Mouse (Mus musculus) lung, embryonic 14.5 days (tissue): ENCODE data around the gene Klhdc4. TPM values are rescaled to one million over a fixed set of nuclear protein-coding genes. Genes with fewer than 3 reads are reported as not detected.

Experiments used
- ATAC-seq: fragments of 200-750 bp; cut with Nextera tagmentation; 2 replicates; pipeline ENCODE4 v1.8.0; 2017; ENCODE audit warnings: mild to moderate bottlenecking, moderate TSS enrichment, moderate library complexity; ENCODE audit not compliant: insufficient read depth
- DNase-seq: peaks from one replicate; pipeline ENCODE4 v3.0.0-alpha.2; 2015
- H3K27ac ChIP-seq: fragments of 300-500 bp; sonication (generic); 2 replicates; pipeline ENCODE4 v1.5.1; 2014; ENCODE audit warnings: low read depth, mild to moderate bottlenecking, moderate library complexity
- H3K27me3 ChIP-seq: fragments of 300-500 bp; sonication (generic); 2 replicates; pipeline ENCODE4 v1.6.1; 2014; ENCODE audit warnings: low read length, control low read depth; ENCODE audit not compliant: insufficient read depth
- H3K36me3 ChIP-seq: fragments of 300-500 bp; sonication (generic); 2 replicates; pipeline ENCODE4 v1.6.1; 2014; ENCODE audit warnings: control low read depth; ENCODE audit not compliant: insufficient read depth
- H3K4me1 ChIP-seq: fragments of 300-500 bp; sonication (generic); 2 replicates; pipeline ENCODE4 v1.6.1; 2014; ENCODE audit warnings: antibody characterized with exemption, control low read depth; ENCODE audit not compliant: insufficient read depth
- H3K4me2 ChIP-seq: fragments of 300-500 bp; sonication (generic); 2 replicates; pipeline ENCODE4 v1.6.1; 2014; ENCODE audit warnings: mild to moderate bottlenecking
- H3K4me3 ChIP-seq: fragments of 300-500 bp; sonication (generic); 2 replicates; pipeline ENCODE4 v1.5.1; 2014; ENCODE audit warnings: low read depth, low read length
- H3K9ac ChIP-seq: fragments of 300-500 bp; sonication (generic); 2 replicates; pipeline ENCODE4 v1.6.1; 2014
- H3K9me3 ChIP-seq: fragments of 300-500 bp; sonication (generic); 2 replicates; pipeline ENCODE4 v1.6.1; 2016; ENCODE audit warnings: low read depth, low read length, control low read depth
- CTCF ChIP-seq: IDR thresholded peaks from 2 replicates; pipeline ENCODE4 v1.5.1; 2016; ENCODE audit warnings: antibody characterized with exemption, low read depth
- WGBS: fragments of 180-500 bp; shearing (Covaris S2); extraction: QIAGEN DNeasy Blood & Tissue Kit; methylation state at CpG from one replicate; pipeline ENCODE4 v1.1.7; 2014; 5-methylcytosine and 5-hydroxymethylcytosine counted together
- polyA plus RNA-seq: library from polyadenylated mRNA; unstranded; fragments of >200 nt; fragmentation: Nextera tagmentation; extraction: Ambion mirVana; gene quantifications from 2 replicates; pipeline ENCODE4 v1.2.1, GENCODE M21; 2014

Klhdc4 gene
- polyA plus RNA-seq, 1 experiment from 2014 or later: 47.7 TPM

DNA sequence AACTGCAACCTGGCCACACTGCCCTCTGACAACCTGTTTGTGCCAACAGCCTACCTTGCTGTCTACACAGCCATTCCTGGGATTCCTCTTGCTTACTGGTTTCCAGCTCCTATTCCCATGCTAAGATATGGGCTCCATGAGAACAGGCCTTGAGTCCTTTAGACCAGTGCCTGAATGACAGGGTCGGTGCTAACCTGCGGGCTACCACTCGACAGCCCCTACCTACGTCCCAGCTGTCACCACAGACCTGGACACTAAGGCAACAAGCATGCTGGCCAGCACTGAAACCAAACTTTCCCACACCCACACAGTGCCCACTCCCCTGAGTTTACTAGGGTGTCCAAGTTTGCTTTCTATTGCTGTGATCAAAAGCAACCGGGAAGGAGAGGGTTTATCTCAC, 1.6 kb downstream of the Klhdc4 start:
- no peak for TF ChIP-seq CTCF
- H3K9ac ChIP-seq: no peak overlapping the region
- DNase-seq (no peak), ATAC-seq (no peak)
- WGBS: 95% methylated on average over 5 of the region's 5 CpGs
- H3K4me1 ChIP-seq: peaks cover 3% of the 10 kb centered on the region; the same call in 1 of the 2 replicates
- no peaks in the 10 kb centered on the region for H3K27me3 ChIP-seq
- peak overlapping the region; percentile 89; the same call in 1 of the 2 replicates for H3K4me3 ChIP-seq
- no peak overlapping the region for H3K27ac ChIP-seq
- H3K9me3 ChIP-seq: no peaks in the 10 kb centered on the region
- no peaks in the 10 kb centered on the region for H3K36me3 ChIP-seq
- H3K4me2 ChIP-seq: peak overlapping the region; percentile 95

DNA sequence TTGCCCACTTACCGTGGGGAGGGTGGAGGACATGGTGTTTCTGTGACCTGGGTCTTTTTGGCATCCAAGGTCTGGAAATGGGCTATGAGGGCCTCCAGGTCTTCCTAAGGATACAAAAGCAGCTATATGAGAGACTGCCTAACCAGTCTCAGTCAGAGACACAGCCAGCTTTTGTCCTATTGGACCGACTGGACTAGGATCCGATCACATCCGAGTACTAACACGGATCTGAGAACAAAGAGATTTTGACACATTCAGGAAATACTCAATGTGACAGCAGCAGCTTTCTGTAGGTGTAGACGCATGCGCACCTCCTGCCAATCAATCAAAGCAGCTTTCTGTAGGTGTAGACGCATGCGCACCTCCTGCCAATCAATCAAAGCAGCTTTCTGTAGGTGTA, 7.6 kb downstream of the Klhdc4 start:
- H3K4me2 ChIP-seq: no peak overlapping the region
- no peak overlapping the region for H3K27ac ChIP-seq
- H3K4me1 ChIP-seq: no peaks in the 10 kb centered on the region
- TF ChIP-seq CTCF: no peak
- peaks cover 24% of the 10 kb centered on the region; the same call in 1 of the 2 replicates for H3K36me3 ChIP-seq
- no peaks in the 10 kb centered on the region for H3K9me3 ChIP-seq
- DNase-seq (peak; percentile 26), ATAC-seq (no peak)
- no peak overlapping the region for H3K9ac ChIP-seq
- H3K27me3 ChIP-seq: no peaks in the 10 kb centered on the region
- H3K4me3 ChIP-seq: no peak overlapping the region
- WGBS: 87% methylated on average over 9 of the region's 9 CpGs

- no peak for TF ChIP-seq CTCF
- Histone ChIP-seq H3K9me3 (no peaks in the 10 kb centered on the region), H3K27me3 (no peaks in the 10 kb centered on the region), H3K4me3 (no peak overlapping the region), H3K4me2 (no peak overlapping the region), H3K9ac (no peak overlapping the region), H3K36me3 (peaks cover 24% of the 10 kb centered on the region; the same call in 1 of the 2 replicates), H3K4me1 (no peaks in the 10 kb centered on the region), H3K27ac (no peak overlapping the region)
- DNase-seq: no peak
- 87% methylated on average over 11 of the region's 11 CpGs for WGBS
- ATAC-seq: no peak
These were observed 8.0 kb downstream of the Klhdc4 start for GRCm38 (mm10) chr8:121821320-121821719.

DNA sequence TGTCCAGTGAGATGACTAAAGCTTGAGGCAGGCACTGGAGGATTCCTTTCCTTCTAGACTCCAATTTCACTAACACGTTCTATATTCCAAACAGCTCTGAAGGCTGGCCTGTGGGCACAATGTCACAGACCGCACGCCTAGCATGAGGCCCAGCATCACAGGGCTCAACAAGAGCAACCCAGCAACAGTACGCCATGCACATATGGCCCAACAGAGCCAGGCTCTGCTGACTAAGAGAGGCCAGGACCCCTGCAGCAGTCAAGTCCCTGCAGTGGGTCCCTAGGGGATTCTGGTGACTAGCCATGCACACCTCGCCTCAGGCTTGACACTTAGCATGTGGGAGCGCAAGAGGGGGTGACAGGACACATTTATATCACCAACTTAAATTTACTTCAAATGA, 8.5 kb downstream of the Klhdc4 start:
- WGBS: 84% methylated on average over 6 of the region's 6 CpGs
- Histone ChIP-seq H3K4me3 (no peak overlapping the region), H3K9me3 (no peaks in the 10 kb centered on the region), H3K4me1 (no peaks in the 10 kb centered on the region), H3K27ac (no peak overlapping the region), H3K36me3 (peaks cover 24% of the 10 kb centered on the region; the same call in 1 of the 2 replicates), H3K4me2 (no peak overlapping the region), H3K9ac (no peak overlapping the region), H3K27me3 (no peaks in the 10 kb centered on the region)
- ATAC-seq (no peak), DNase-seq (no peak)
- no peak for TF ChIP-seq CTCF

GRCm38 (mm10) chr8:121818226-121818625, 11.1 kb downstream of the Klhdc4 start:
- no peak for ATAC-seq
- H3K27ac ChIP-seq: no peak overlapping the region
- H3K9ac ChIP-seq: no peak overlapping the region
- DNase-seq: no peak
- no peaks in the 10 kb centered on the region for H3K9me3 ChIP-seq
- WGBS: 68% methylated on average over 7 of the region's 7 CpGs
- no peaks in the 10 kb centered on the region for H3K27me3 ChIP-seq
- no peak overlapping the region for H3K4me2 ChIP-seq
- H3K4me1 ChIP-seq: no peaks in the 10 kb centered on the region
- TF ChIP-seq CTCF: no peak
- peaks cover 34% of the 10 kb centered on the region; the same call in 1 of the 2 replicates for H3K36me3 ChIP-seq
- no peak overlapping the region for H3K4me3 ChIP-seq

- Histone ChIP-seq H3K9ac (no peak overlapping the region), H3K4me1 (no peaks in the 10 kb centered on the region), H3K36me3 (peaks cover 30% of the 10 kb centered on the region), H3K9me3 (no peaks in the 10 kb centered on the region), H3K4me3 (no peak overlapping the region), H3K4me2 (no peak overlapping the region), H3K27me3 (no peaks in the 10 kb centered on the region), H3K27ac (no peak overlapping the region)
- ATAC-seq (no peak), DNase-seq (no peak)
- 93% methylated on average over 12 of the region's 12 CpGs for WGBS
- no peak for TF ChIP-seq CTCF
These were observed 17.3 kb downstream of the Klhdc4 start for GRCm38 (mm10) chr8:121811931-121812570.

GRCm38 (mm10) chr8:121811502-121811901, 17.9 kb downstream of the Klhdc4 start:
- no peak overlapping the region for H3K9ac ChIP-seq
- no peak for DNase-seq
- 90% methylated on average over 3 of the region's 3 CpGs for WGBS
- H3K4me3 ChIP-seq: no peak overlapping the region
- H3K4me1 ChIP-seq: no peaks in the 10 kb centered on the region
- H3K27me3 ChIP-seq: no peaks in the 10 kb centered on the region
- H3K27ac ChIP-seq: no peak overlapping the region
- no peak for TF ChIP-seq CTCF
- no peak overlapping the region for H3K4me2 ChIP-seq
- H3K9me3 ChIP-seq: no peaks in the 10 kb centered on the region
- ATAC-seq: no peak
- peaks cover 29% of the 10 kb centered on the region for H3K36me3 ChIP-seq
